Mouse (Mus musculus) ES-E14 (cell line): ENCODE measurements at regions not wholly inside any gene's neighbourhood (a gene's known extent, or its start where the extent isn't known, plus 50 kb on each side); places are given as distances from the start of the nearest gene placed in this dataset.

Experiments
- DNase-seq: peaks from one replicate; pipeline ENCODE4 v3.0.0-alpha.2; 2013; ENCODE audit warnings: low read depth, low spot score
- H3K27ac ChIP-seq: 2 replicates; pipeline ENCODE4 v1.5.1; 2012; ENCODE audit warnings: low read depth, mild to moderate bottlenecking, low read length, moderate library complexity, mixed read lengths; ENCODE audit not compliant: poor library complexity, insufficient read depth, severe bottlenecking
- H3K36me3 ChIP-seq: 2 replicates; pipeline ENCODE4 v1.6.1; 2012; ENCODE audit warnings: mild to moderate bottlenecking, low read length, moderate library complexity, mixed read lengths; ENCODE audit not compliant: control insufficient read depth, poor library complexity, insufficient read depth, severe bottlenecking
- H3K4me1 ChIP-seq, 2 experiments: fragments of 150-350 bp in 1 of 2; sonication (generic) in 1 of 2; 2 replicates each; pipeline ENCODE4 v1.6.1; 2012; ENCODE audit warnings: low read length in 2 of 2, mild to moderate bottlenecking in 1 of 2, mixed read lengths in 1 of 2; ENCODE audit not compliant: control insufficient read depth in 2 of 2, insufficient read depth in 2 of 2, poor library complexity in 1 of 2
- H3K4me3 ChIP-seq, 2 experiments: fragments of 150-350 bp in 1 of 2; sonication (generic) in 1 of 2; 2 replicates each; pipeline ENCODE4 v1.5.1; 2012; ENCODE audit warnings: low read length in 2 of 2, low read depth in 1 of 2, mild to moderate bottlenecking in 1 of 2, mixed read lengths in 1 of 2; ENCODE audit not compliant: insufficient read depth in 1 of 2, poor library complexity in 1 of 2, severe bottlenecking in 1 of 2
- H3K9ac ChIP-seq: 2 replicates; pipeline ENCODE4 v1.6.1; 2012; ENCODE audit warnings: low read depth, mild to moderate bottlenecking, low read length, mixed read lengths; ENCODE audit not compliant: poor library complexity, insufficient read depth, severe bottlenecking
- H3K9me3 ChIP-seq: fragments of 150-350 bp; sonication (generic); 2 replicates; pipeline ENCODE4 v1.6.1; 2012; ENCODE audit warnings: low read depth, mild to moderate bottlenecking, low read length; ENCODE audit not compliant: control insufficient read depth, insufficient read depth
- CHD2 ChIP-seq: IDR thresholded peaks from 2 replicates; pipeline ENCODE4 v1.6.1; 2014; ENCODE audit warnings: mild to moderate bottlenecking, low read depth, low read length, inconsistent platforms
- HCFC1 ChIP-seq: IDR thresholded peaks from 2 replicates; pipeline ENCODE4 v1.6.1; 2012; ENCODE audit warnings: low read length, inconsistent platforms, borderline replicate concordance; ENCODE audit not compliant: insufficient read depth
- MAFK ChIP-seq: IDR thresholded peaks from 2 replicates; pipeline ENCODE4 v1.6.1; 2014; ENCODE audit warnings: mild to moderate bottlenecking, low read depth, low read length, inconsistent platforms; ENCODE audit not compliant: insufficient read depth
- ZC3H11A ChIP-seq: IDR thresholded peaks from 2 replicates; pipeline ENCODE4 v1.6.1; 2012; ENCODE audit warnings: low read depth, mild to moderate bottlenecking, inconsistent platforms, low read length, borderline replicate concordance
- ZNF384 ChIP-seq: IDR thresholded peaks from 2 replicates; pipeline ENCODE4 v1.6.1; 2012; ENCODE audit warnings: low read depth, low read length, inconsistent platforms
- in situ Hi-C, 2 experiments: fragments of 600-800 bp; cut with MboI; formaldehyde crosslinking; loops; one replicate each; pipeline ENCODE4 v1.15.1; 2025; ENCODE audit warnings: low sequenced_read_pairs in 2 of 2, inconsistent platforms in 1 of 2; ENCODE audit not compliant: unreplicated experiment in 2 of 2

- no peaks in the 10 kb centered on the region for H3K4me1 ChIP-seq
- H3K9ac ChIP-seq, result no peak overlapping the region
- no peak for DNase-seq
- H3K4me3 ChIP-seq, result no peak overlapping the region
- in situ Hi-C loops, result no loop called here
- no peak overlapping the region for H3K27ac ChIP-seq
- H3K9me3 ChIP-seq, result no peaks in the 10 kb centered on the region
- H3K36me3 ChIP-seq, result no peaks in the 10 kb centered on the region
- no peak for TF ChIP-seq MAFK
- no peak for TF ChIP-seq HCFC1
- no peak for TF ChIP-seq ZC3H11A
- no peak for TF ChIP-seq ZNF384
- TF ChIP-seq CHD2, result no peak
These were observed 60.3 kb upstream of the Prkd1 start for GRCm38 (mm10) chr12:50709000-50709788.

GRCm38 (mm10) chr12:50698613-50699442 is 49.9 kb upstream of the Prkd1 start:
- DNase-seq, result no peak
- in situ Hi-C loops, result no loop called here
- Histone ChIP-seq H3K4me1 (no peaks in the 10 kb centered on the region), H3K9me3 (no peaks in the 10 kb centered on the region), H3K27ac (no peak overlapping the region), H3K4me3 (no peak overlapping the region), H3K36me3 (no peaks in the 10 kb centered on the region), H3K9ac (no peak overlapping the region)
- TF ChIP-seq CHD2 (no peak), MAFK (no peak), ZNF384 (no peak)
